Mouse (Mus musculus) heart, adult 2 months (tissue): Measurements from ENCODE around the gene Mfsd12. TPM values are rescaled to one million over a fixed set of nuclear protein-coding genes. Genes with fewer than 3 reads are reported as not detected.

Source experiments
- DNase-seq, 2 experiments: peaks; one replicate each; pipeline ENCODE4 v3.0.0; 2021
- H3K27ac ChIP-seq: fragments of 200-600 bp; 2 replicates; pipeline ENCODE4 v1.8.1; 2022
- H3K27me3 ChIP-seq: fragments of 200-500 bp; 2 replicates; pipeline ENCODE4 v1.6.1; 2012; ENCODE audit warnings: mild to moderate bottlenecking, low read length, inconsistent platforms, mixed read lengths; ENCODE audit not compliant: control insufficient read depth, insufficient read depth
- H3K36me3 ChIP-seq: fragments of 200-500 bp; 2 replicates; pipeline ENCODE4 v1.6.1; 2012; ENCODE audit warnings: low read length, inconsistent platforms; ENCODE audit not compliant: control insufficient read depth, insufficient read depth
- H3K4me1 ChIP-seq: fragments of 200-500 bp; 2 replicates; pipeline ENCODE4 v1.6.1; 2011; ENCODE audit warnings: low read length; ENCODE audit not compliant: control insufficient read depth, insufficient read depth
- H3K4me3 ChIP-seq: fragments of 200-600 bp; 2 replicates; pipeline ENCODE4 v1.8.1; 2022
- H3K79me2 ChIP-seq: fragments of 200-500 bp; replicated peaks from 2 replicates; pipeline ENCODE4 v1.6.1; 2012; ENCODE audit warnings: mild to moderate bottlenecking, inconsistent platforms, low read length, moderate library complexity, mixed read lengths; ENCODE audit not compliant: control insufficient read depth, insufficient read depth
- H3K9ac ChIP-seq: fragments of 200-500 bp; 2 replicates; pipeline ENCODE4 v1.6.1; 2012; ENCODE audit warnings: low read depth, mild to moderate bottlenecking, control low read depth, inconsistent platforms, low read length, mixed read lengths
- CTCF ChIP-seq: fragments of 200-600 bp; IDR thresholded peaks from 2 replicates; pipeline ENCODE4 v1.8.1; 2022; ENCODE audit warnings: antibody characterized with exemption, mild to moderate bottlenecking, moderate library complexity
- EP300 ChIP-seq: fragments of 200-500 bp; IDR thresholded peaks from 2 replicates; pipeline ENCODE4 v1.6.1; 2011; ENCODE audit warnings: low read depth, low read length, control low read depth; ENCODE audit not compliant: insufficient read depth
- POLR2A ChIP-seq: fragments of 200-500 bp; IDR thresholded peaks from 2 replicates; pipeline ENCODE4 v1.6.1; 2011; ENCODE audit warnings: mild to moderate bottlenecking, low read depth, low read length, control low read depth; ENCODE audit not compliant: insufficient read depth
- WGBS: fragments of 180-500 bp; shearing (Covaris S2); methylation state at CpG from one replicate; pipeline ENCODE4 v1.1.7; 2018; 5-methylcytosine and 5-hydroxymethylcytosine counted together
- intact Hi-C: fragments of 180-260 bp; cut with DNase I; formaldehyde crosslinking; loops from one replicate; pipeline ENCODE4 v1.15.1; 2025
- polyA plus RNA-seq: library from polyadenylated mRNA; depleted of rRNA; stranded (reverse); fragments of >200 nt; gene quantifications from 2 replicates; pipeline ENCODE4 v1.2.3, GENCODE M21; 2012
- total RNA-seq, 2 experiments: library from RNA; stranded (reverse); gene quantifications; 2 replicates each; pipeline ENCODE4 v1.2.3; 2021

Mfsd12 gene
- total and polyA plus RNA-seq, 3 experiments: 9.6 to 11.1 (median 10.6) TPM

- no peaks in the 10 kb centered on the region; the same call in 1 of the 2 replicates for H3K36me3 ChIP-seq
- no peaks in the 10 kb centered on the region for H3K27me3 ChIP-seq
- H3K4me3 ChIP-seq: no peak overlapping the region
- WGBS: 94% methylated on average over 21 of the region's 21 CpGs
- intact Hi-C loops: no loop called here
- peaks cover 29% of the 10 kb centered on the region for H3K4me1 ChIP-seq
- DNase-seq: no peak
- TF ChIP-seq POLR2A (no peak), EP300 (no peak), CTCF (no peak)
- H3K79me2 ChIP-seq: no peaks in the 10 kb centered on the region; the same call in 1 of the 2 replicates
- no peak overlapping the region for H3K27ac ChIP-seq
- H3K9ac ChIP-seq: no peak overlapping the region
These were observed 32.1 kb upstream of the Mfsd12 start for GRCm38 (mm10) chr10:81325176-81325575.

- intact Hi-C loops: no loop called here
- H3K4me3 ChIP-seq: no peak overlapping the region
- peaks cover 32% of the 10 kb centered on the region for H3K4me1 ChIP-seq
- WGBS: 85% methylated on average over 18 of the region's 18 CpGs
- TF ChIP-seq CTCF (no peak), EP300 (no peak), POLR2A (no peak)
- no peaks in the 10 kb centered on the region; the same call in 1 of the 2 replicates for H3K36me3 ChIP-seq
- no peaks in the 10 kb centered on the region; the same call in 1 of the 2 replicates for H3K79me2 ChIP-seq
- no peak for DNase-seq
- no peak overlapping the region for H3K9ac ChIP-seq
- peak overlapping the region; percentile 86 for H3K27ac ChIP-seq
- no peaks in the 10 kb centered on the region for H3K27me3 ChIP-seq
These were observed 31.5 kb upstream of the Mfsd12 start for GRCm38 (mm10) chr10:81325781-81326180.

- Histone ChIP-seq H3K27ac (peak overlapping the region; percentile 86), H3K79me2 (no peaks in the 10 kb centered on the region; the same call in 1 of the 2 replicates), H3K9ac (peak overlapping the region; percentile 52), H3K4me3 (peak overlapping the region; percentile 4; the same call in 1 of the 2 replicates), H3K27me3 (no peaks in the 10 kb centered on the region), H3K36me3 (no peaks in the 10 kb centered on the region; the same call in 1 of the 2 replicates), H3K4me1 (peaks cover 33% of the 10 kb centered on the region)
- TF ChIP-seq EP300 (peak; percentile 78), CTCF (0 out of 2 replicates have a peak, but pooled peaks have one; percentile 10), POLR2A (peak; percentile 64)
- 40% methylated on average over 6 of the region's 6 CpGs for WGBS
- intact Hi-C loops: no loop called here
- DNase-seq: peak; percentile 69 to 78
These were observed 30.4 kb upstream of the Mfsd12 start for GRCm38 (mm10) chr10:81326858-81327257.

- Histone ChIP-seq H3K9ac (peak overlapping the region; percentile 52), H3K27ac (peak overlapping the region; percentile 86), H3K27me3 (no peaks in the 10 kb centered on the region), H3K79me2 (no peaks in the 10 kb centered on the region), H3K36me3 (no peaks in the 10 kb centered on the region), H3K4me3 (no peak overlapping the region), H3K4me1 (peaks cover 33% of the 10 kb centered on the region)
- intact Hi-C loops: no loop called here
- 12% methylated on average over 2 of the region's 2 CpGs for WGBS
- no peak for TF ChIP-seq EP300
- no peak for TF ChIP-seq POLR2A
- no peak for TF ChIP-seq CTCF
- peak in 1 of 2 experiments; percentile 61 for DNase-seq
These were observed 29.3 kb upstream of the Mfsd12 start for GRCm38 (mm10) chr10:81327959-81328358.

GRCm38 (mm10) chr10:81328386-81328785 is 28.9 kb upstream of the Mfsd12 start, which contains the start of gene Tbxa2r:
Gene Tbxa2r, plus strand, starts transcription at chr10:81328731.
- no peaks in the 10 kb centered on the region for H3K36me3 ChIP-seq
- DNase-seq: peak; percentile 74 to 81
- peak within 1 kb of the TSS; percentile 52 for H3K9ac ChIP-seq
- no peaks in the 10 kb centered on the region for H3K79me2 ChIP-seq
- H3K4me3 ChIP-seq: peak within 1 kb of the TSS; percentile 27
- H3K4me1 ChIP-seq: peaks cover 33% of the 10 kb centered on the region
- 22% methylated on average over 10 of the region's 10 CpGs for WGBS
- intact Hi-C loops: no loop called here
- H3K27ac ChIP-seq: peak within 1 kb of the TSS; percentile 86
- no peaks in the 10 kb centered on the region for H3K27me3 ChIP-seq
- TF ChIP-seq POLR2A (no peak), EP300 (no peak), CTCF (peak; percentile 41)

GRCm38 (mm10) chr10:81329194-81329975 is 27.9 kb upstream of the Mfsd12 start:
- no peaks in the 10 kb centered on the region for H3K79me2 ChIP-seq
- peak overlapping the region; percentile 27; the same call in 1 of the 2 replicates for H3K4me3 ChIP-seq
- WGBS: 28% methylated on average over 10 of the region's 10 CpGs
- peak overlapping the region; percentile 86 for H3K27ac ChIP-seq
- DNase-seq: peak in 1 of 2 experiments; percentile 55
- intact Hi-C loops: no loop called here
- H3K36me3 ChIP-seq: no peaks in the 10 kb centered on the region
- no peak for TF ChIP-seq EP300
- no peak for TF ChIP-seq CTCF
- TF ChIP-seq POLR2A: no peak
- H3K9ac ChIP-seq: peak overlapping the region; percentile 52
- no peaks in the 10 kb centered on the region for H3K27me3 ChIP-seq
- peaks cover 33% of the 10 kb centered on the region for H3K4me1 ChIP-seq
